Mouse (Mus musculus): ENCODE data around the gene Gm5935. TPM values are rescaled to one million over a fixed set of nuclear protein-coding genes. Genes with fewer than 3 reads are reported as not detected.
"Not testable (repeated sequence)": the region's sequence is repeated elsewhere in the genome, so short reads cannot be mapped to it uniquely, and the experiment has no call there.

Gm5935 gene
- total RNA-seq (2021): not detected

- intact Hi-C loops (cut with DNase I); DNase-seq (ENCODE audit: low spot score in 2 of 2): not testable (repeated sequence)
Measured at GRCm38 (mm10) chrX:24775064-24775463, at the start of gene Gm5935. Gene Gm5935 (minus strand): TSS chrX:24775164.

Other genes with a start within 250 kb of the Gm5935 start
- not detected for gene Gm4297, start 200.3 kb downstream of the Gm5935 start, total RNA-seq (2021)